Comparison of ENCODE assay signal across 12 mouse cellular contexts in the genomic region with DNA sequence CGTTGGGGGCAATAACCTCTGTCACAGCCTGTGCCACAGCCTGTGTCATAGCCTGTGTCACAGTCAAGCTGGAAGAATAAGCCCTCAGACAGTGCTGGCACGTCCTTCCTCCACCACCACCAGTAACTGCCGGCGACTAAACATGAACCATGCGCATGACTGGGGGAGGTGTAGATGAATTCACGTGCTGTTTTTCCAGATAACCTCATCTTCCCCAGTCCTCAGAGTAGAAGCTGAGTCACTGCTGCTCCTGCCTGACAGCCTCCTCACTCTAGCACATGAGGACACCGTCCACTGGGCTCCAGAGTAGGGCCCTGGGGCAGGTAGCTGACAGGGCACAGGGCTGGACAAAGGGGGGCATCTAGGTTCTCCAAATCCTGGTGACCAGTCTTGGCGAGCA. TPM values are rescaled to one million over a fixed set of nuclear protein-coding genes. Genes with fewer than 3 reads are reported as not detected.
DNase-seq lines count a peak whose midpoint lies in the region; ATAC-seq lines count a peak whose summit lies in the region.
"Had no signal": no experiment of that assay in that cellular context is flagged by ENCODE, and none has a peak within 500 bp of the region (broad histone marks: within the 10 kb centered on the region; RNA-seq: fewer than 3 reads in every experiment).

No protein-coding gene starts in this region.

- no peak overlapping the region for H3K4me2 ChIP-seq in limb, embryonic 15.5 days
- H3K4me2 ChIP-seq in forebrain, embryonic 13.5 days: no peak overlapping the region

- H3K4me3 ChIP-seq in limb, embryonic 15.5 days: no peak overlapping the region
- no peak overlapping the region for H3K4me3 ChIP-seq in limb, embryonic 10.5 days
- peak overlapping the region; percentile 67 for H3K4me3 ChIP-seq in megakaryocyte, embryonic 14.5 days (replicated peaks)
- H3K4me3 ChIP-seq in forebrain, embryonic 13.5 days: no peak overlapping the region
- H3K4me3 ChIP-seq: erythroblast, embryonic 14.5 days had no signal

- H3K36me3 ChIP-seq in limb, embryonic 15.5 days: no peaks in the 10 kb centered on the region
- H3K36me3 ChIP-seq in limb, embryonic 10.5 days: no peaks in the 10 kb centered on the region
- H3K36me3 ChIP-seq in megakaryocyte, embryonic 14.5 days (replicated peaks; ENCODE audit: low read length): peaks cover 81% of the 10 kb centered on the region
- no peaks in the 10 kb centered on the region for H3K36me3 ChIP-seq in forebrain, embryonic 13.5 days (ENCODE audit: poor library complexity, severe bottlenecking)

- H3K9ac ChIP-seq in limb, embryonic 15.5 days: no peak overlapping the region
- no peak overlapping the region for H3K9ac ChIP-seq in forebrain, embryonic 13.5 days

- no peaks in the 10 kb centered on the region for H3K27me3 ChIP-seq in limb, embryonic 15.5 days
- no peaks in the 10 kb centered on the region for H3K27me3 ChIP-seq in limb, embryonic 10.5 days (ENCODE audit: low read depth, poor library complexity, severe bottlenecking)
- H3K27me3 ChIP-seq in megakaryocyte, embryonic 14.5 days (replicated peaks): peaks cover 3% of the 10 kb centered on the region
- no peaks in the 10 kb centered on the region for H3K27me3 ChIP-seq in forebrain, embryonic 13.5 days

- DNase-seq in limb, embryonic 10.5 days (ENCODE audit: low spot score): no peak
- peak; percentile 24 for DNase-seq in MN1 (ENCODE audit: low spot score)
- no peak for DNase-seq in embryo, embryonic 11 days
- no peak for DNase-seq in urinary bladder, adult 18-20 months (ENCODE audit: low spot score in 2 of 2)
- DNase-seq: cerebellum, adult 18-20 months; kidney, adult 9 months; spleen, adult 18-20 months had no signal

- no peaks in the 10 kb centered on the region for H3K4me1 ChIP-seq in limb, embryonic 15.5 days
- no peaks in the 10 kb centered on the region for H3K4me1 ChIP-seq in limb, embryonic 10.5 days
- peaks cover 42% of the 10 kb centered on the region for H3K4me1 ChIP-seq in megakaryocyte, embryonic 14.5 days
- H3K4me1 ChIP-seq in forebrain, embryonic 13.5 days: no peaks in the 10 kb centered on the region

- 67% methylated on average over 8 of the region's 8 CpGs for WGBS in limb, embryonic 15.5 days
- WGBS in limb, embryonic 10.5 days: 85% methylated on average over 8 of the region's 8 CpGs
- WGBS in forebrain, embryonic 13.5 days: 76% methylated on average over 8 of the region's 8 CpGs

- no peak overlapping the region for H3K27ac ChIP-seq in limb, embryonic 15.5 days
- no peak overlapping the region for H3K27ac ChIP-seq in limb, embryonic 10.5 days
- H3K27ac ChIP-seq in forebrain, embryonic 13.5 days: no peak overlapping the region

- no peaks in the 10 kb centered on the region for H3K9me3 ChIP-seq in limb, embryonic 15.5 days
- no peaks in the 10 kb centered on the region for H3K9me3 ChIP-seq in limb, embryonic 10.5 days (replicated peaks)
- H3K9me3 ChIP-seq in megakaryocyte, embryonic 14.5 days: no peaks in the 10 kb centered on the region
- no peaks in the 10 kb centered on the region for H3K9me3 ChIP-seq in forebrain, embryonic 13.5 days (replicated peaks)

- ATAC-seq in limb, embryonic 15.5 days (ENCODE audit: insufficient number of reproducible peaks, low FRiP score, low TSS enrichment, low read depth): peak; percentile 62; the same call in 1 of the 2 replicates
- ATAC-seq in erythroid progenitor cell, adult 5-6 weeks (replicated peaks; ENCODE audit: low FRiP score, poor library complexity, severe bottlenecking): peak; percentile 85
- no peak for ATAC-seq in forebrain, embryonic 13.5 days

RNA-seq across cellular contexts. Expression of gene Tnfrsf1b, which starts 24.6 kb away (rescaled TPM):
- polyA plus RNA-seq in limb, embryonic 15.5 days (2015; fragmentation: Nextera tagmentation; extraction: Ambion mirVana): 4.5 and 6.3 TPM in 2 replicates
- polyA plus RNA-seq in limb, embryonic 10.5 days (2016; fragmentation: Nextera tagmentation; extraction: Ambion mirVana): 1.9 and 2.1 TPM in 2 replicates
- total RNA-seq in erythroid progenitor cell, adult 5-6 weeks (2015; ENCODE audit: low replicate concordance): 7.6 and 23.1 TPM in 2 replicates
- 6.3 and 8.2 TPM in 2 replicates for total RNA-seq in erythroid progenitor cell, adult 5-6 weeks (2017; ENCODE audit: low replicate concordance)
- polyA plus RNA-seq in megakaryocyte, embryonic 14.5 days (2012; ENCODE audit: insufficient read depth, low replicate concordance): 2.3 and 9.7 TPM in 2 replicates
- polyA plus RNA-seq in forebrain, embryonic 13.5 days (2015; fragmentation: Nextera tagmentation; extraction: Ambion mirVana): 1.6 and 1.8 TPM in 2 replicates

RNA-seq across cellular contexts. Expression of gene Vps13d, which starts 27.3 kb away (rescaled TPM):
- polyA plus RNA-seq in limb, embryonic 15.5 days (2015; fragmentation: Nextera tagmentation; extraction: Ambion mirVana): 11.1 and 14.3 TPM in 2 replicates
- 6.3 and 8.7 TPM in 2 replicates for polyA plus RNA-seq in limb, embryonic 10.5 days (2016; fragmentation: Nextera tagmentation; extraction: Ambion mirVana)
- 46.9 and 54.5 TPM in 2 replicates for total RNA-seq in erythroid progenitor cell, adult 5-6 weeks (2015; ENCODE audit: low replicate concordance)
- total RNA-seq in erythroid progenitor cell, adult 5-6 weeks (2017; ENCODE audit: low replicate concordance): 65.3 and 66.2 TPM in 2 replicates
- polyA plus RNA-seq in megakaryocyte, embryonic 14.5 days (2012; ENCODE audit: insufficient read depth, low replicate concordance): 1.7 and 20.6 TPM in 2 replicates
- polyA plus RNA-seq in forebrain, embryonic 13.5 days (2015; fragmentation: Nextera tagmentation; extraction: Ambion mirVana): 7.7 and 7.8 TPM in 2 replicates
